Mouse (Mus musculus): ENCODE results near the gene Olfr1263. TPM values are rescaled to one million over a fixed set of nuclear protein-coding genes. Genes with fewer than 3 reads are reported as not detected.

Olfr1263 gene
- polyA plus RNA-seq, 1 experiment from 2014 or later = not detected

Other genes with a start within 250 kb of the Olfr1263 start
- not detected in 2 replicates for gene Olfr1254, start 218.5 kb upstream of the Olfr1263 start, polyA plus RNA-seq (2014; fragmentation: Nextera tagmentation; extraction: Ambion mirVana)
- not detected in 2 replicates for gene Olfr1255, start 200.1 kb upstream of the Olfr1263 start, polyA plus RNA-seq (2014; fragmentation: Nextera tagmentation; extraction: Ambion mirVana)
- gene Olfr1256, start 170.6 kb upstream of the Olfr1263 start, polyA plus RNA-seq (2014; fragmentation: Nextera tagmentation; extraction: Ambion mirVana) = not detected in 2 replicates
- not detected in 2 replicates for gene Olfr48, start 163.9 kb upstream of the Olfr1263 start, polyA plus RNA-seq (2014; fragmentation: Nextera tagmentation; extraction: Ambion mirVana)
- not detected in 2 replicates for gene Olfr1257, start 133.7 kb upstream of the Olfr1263 start, polyA plus RNA-seq (2014; fragmentation: Nextera tagmentation; extraction: Ambion mirVana)
- gene Olfr1258, start 84.8 kb upstream of the Olfr1263 start, polyA plus RNA-seq (2014; fragmentation: Nextera tagmentation; extraction: Ambion mirVana) = 0.03 and 0.14 TPM in 2 replicates
- not detected in 2 replicates for gene Olfr1259, start 63.5 kb upstream of the Olfr1263 start, polyA plus RNA-seq (2014; fragmentation: Nextera tagmentation; extraction: Ambion mirVana)
- 0.10 and 0.33 TPM in 2 replicates for gene Olfr1260, start 37.8 kb upstream of the Olfr1263 start, polyA plus RNA-seq (2014; fragmentation: Nextera tagmentation; extraction: Ambion mirVana)
- gene Olfr1261, start 20.9 kb upstream of the Olfr1263 start, polyA plus RNA-seq (2014; fragmentation: Nextera tagmentation; extraction: Ambion mirVana) = not detected in 2 replicates
- not detected in 2 replicates for gene Olfr1262, start 12.0 kb upstream of the Olfr1263 start, polyA plus RNA-seq (2014; fragmentation: Nextera tagmentation; extraction: Ambion mirVana)
- 0.40 and 0.42 TPM in 2 replicates for gene Olfr1264, start 13.4 kb downstream of the Olfr1263 start, polyA plus RNA-seq (2014; fragmentation: Nextera tagmentation; extraction: Ambion mirVana)
- not detected in 2 replicates for gene Olfr1265, start 23.2 kb downstream of the Olfr1263 start, polyA plus RNA-seq (2014; fragmentation: Nextera tagmentation; extraction: Ambion mirVana)
- gene Olfr140, start 51.5 kb downstream of the Olfr1263 start, polyA plus RNA-seq (2014; fragmentation: Nextera tagmentation; extraction: Ambion mirVana) = 0.08 TPM in 1 of 2 replicates, not detected in the other
- not detected in 2 replicates for gene Olfr1269, start 109.3 kb downstream of the Olfr1263 start, polyA plus RNA-seq (2014; fragmentation: Nextera tagmentation; extraction: Ambion mirVana)
- 0.20 and 0.45 TPM in 2 replicates for gene Olfr32, start 130.2 kb downstream of the Olfr1263 start, polyA plus RNA-seq (2014; fragmentation: Nextera tagmentation; extraction: Ambion mirVana)
- gene Olfr1270, start 141.0 kb downstream of the Olfr1263 start, polyA plus RNA-seq (2014; fragmentation: Nextera tagmentation; extraction: Ambion mirVana) = 0.07 TPM in 2 replicates
- not detected in 2 replicates for gene Olfr1506, start 212.4 kb downstream of the Olfr1263 start, polyA plus RNA-seq (2014; fragmentation: Nextera tagmentation; extraction: Ambion mirVana)
- gene Olfr142, start 245.5 kb downstream of the Olfr1263 start, polyA plus RNA-seq (2014; fragmentation: Nextera tagmentation; extraction: Ambion mirVana) = 0.11 and 0.22 TPM in 2 replicates

All from embryonic facial prominence, embryonic 14.5 days (tissue).